Mouse (Mus musculus) E14TG2a.4 (cell line): Measurements from ENCODE around the gene Mitd1.

Source experiments
- H3K27me3 ChIP-seq: 2 replicates; pipeline ENCODE4 v1.6.1; 2014; ENCODE audit warnings: low read length, control low read depth; ENCODE audit not compliant: insufficient read depth
- H3K36me3 ChIP-seq: 2 replicates; pipeline ENCODE4 v1.6.1; 2014; ENCODE audit warnings: low read length, control low read depth; ENCODE audit not compliant: insufficient read depth
- H3K4me1 ChIP-seq: replicated peaks from 2 replicates; pipeline ENCODE4 v1.6.1; 2014; ENCODE audit warnings: low read depth, low read length, control low read depth
- H3K4me3 ChIP-seq: replicated peaks from 2 replicates; pipeline ENCODE4 v1.5.1; 2014; ENCODE audit warnings: mild to moderate bottlenecking, low read length
- H3K9me3 ChIP-seq: 2 replicates; pipeline ENCODE4 v1.6.1; 2014; ENCODE audit warnings: low read length, control low read depth
- CTCF ChIP-seq: conservative IDR thresholded peaks from 2 replicates; pipeline ENCODE4 v1.5.1; 2014; ENCODE audit warnings: low read length
- NANOG ChIP-seq: IDR thresholded peaks from 2 replicates; pipeline ENCODE4 v1.6.1; 2014; ENCODE audit warnings: borderline replicate concordance, low read length, mixed read lengths
- POU5F1 ChIP-seq: IDR thresholded peaks from 2 replicates; pipeline ENCODE4 v1.6.1; 2014; ENCODE audit warnings: low read length, borderline replicate concordance

Mitd1 gene

DNA sequence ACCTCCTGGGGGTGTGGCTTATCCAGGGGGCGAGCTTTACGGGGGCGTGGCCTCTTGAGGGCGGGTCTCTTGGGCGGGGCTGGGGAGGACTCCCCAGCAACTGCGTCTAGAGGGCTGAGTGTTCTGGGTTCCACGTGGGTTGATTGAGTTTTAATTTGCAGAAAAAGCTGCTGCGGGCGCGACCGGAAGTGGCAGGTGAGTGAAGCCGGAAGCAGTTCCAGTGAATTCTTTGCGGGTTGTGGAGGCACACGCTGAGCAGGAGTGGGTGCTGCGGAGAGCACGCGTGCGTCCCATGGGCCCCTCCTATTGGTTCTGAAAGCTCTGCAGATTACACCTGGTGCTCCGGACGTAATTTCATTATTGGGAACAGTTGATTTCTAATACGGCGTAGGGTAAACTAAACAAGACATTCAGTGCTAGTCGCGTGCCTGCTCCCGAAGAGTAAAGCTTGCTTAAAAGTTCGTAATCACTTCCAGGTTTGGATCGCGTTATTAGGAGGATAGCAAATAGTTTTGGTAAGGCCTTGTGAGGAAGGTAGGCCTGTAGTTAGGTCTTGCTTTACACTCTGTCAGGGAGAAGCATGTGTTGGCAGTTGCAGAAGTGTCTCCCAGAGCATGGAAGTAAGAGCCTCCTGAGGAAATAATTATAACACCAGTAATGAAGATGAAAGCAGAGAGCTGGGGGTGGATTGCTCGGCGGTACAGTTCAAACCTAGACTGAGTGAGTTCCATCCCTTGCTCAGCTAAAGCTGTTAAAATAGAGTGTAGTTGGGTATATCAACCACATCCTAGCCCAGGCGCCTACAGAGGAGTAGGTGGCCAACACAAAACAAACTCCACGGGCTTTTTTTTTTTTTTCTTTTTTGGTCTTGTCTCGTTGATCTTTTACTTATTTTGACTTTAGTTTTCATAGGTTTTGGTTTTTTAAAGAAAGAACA lies 17.8 kb downstream of the Mitd1 start:
- Histone ChIP-seq H3K4me1 (peaks cover 28% of the 10 kb centered on the region), H3K36me3 (peaks cover 30% of the 10 kb centered on the region), H3K9me3 (no peaks in the 10 kb centered on the region), H3K27me3 (peaks cover 7% of the 10 kb centered on the region), H3K4me3 (peak overlapping the region; percentile 81)
- TF ChIP-seq CTCF (no peak), POU5F1 (no peak), NANOG (no peak)

DNA sequence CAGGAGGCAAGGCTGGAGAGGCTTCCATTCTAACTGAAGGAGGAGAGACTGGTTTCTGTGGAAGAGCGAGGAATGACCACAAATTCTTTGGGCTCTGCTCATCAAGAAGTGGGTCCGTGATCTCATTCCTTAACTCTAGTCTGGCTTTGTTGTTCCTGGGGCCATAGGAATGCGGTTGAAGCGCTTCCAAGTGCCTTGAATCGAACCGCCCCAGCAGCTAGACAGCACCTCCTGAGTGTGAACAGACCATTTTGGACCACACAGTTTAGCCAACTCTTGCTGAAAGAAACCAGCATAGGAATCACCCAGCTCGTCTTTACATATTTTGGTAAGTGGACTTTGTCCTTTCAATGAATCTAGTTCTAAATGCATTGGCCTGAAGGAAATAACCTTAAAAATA lies 18.5 kb downstream of the Mitd1 start, which contains the start of gene Lipt1:
TSS of gene Lipt1 (plus strand) at position 35 of the 400 bp plus-strand sequence.
- Histone ChIP-seq H3K4me1 (peaks cover 28% of the 10 kb centered on the region), H3K36me3 (peaks cover 24% of the 10 kb centered on the region)
- TF ChIP-seq POU5F1, result no peak
- TF ChIP-seq NANOG, result no peak
- no peak for TF ChIP-seq CTCF

DNA sequence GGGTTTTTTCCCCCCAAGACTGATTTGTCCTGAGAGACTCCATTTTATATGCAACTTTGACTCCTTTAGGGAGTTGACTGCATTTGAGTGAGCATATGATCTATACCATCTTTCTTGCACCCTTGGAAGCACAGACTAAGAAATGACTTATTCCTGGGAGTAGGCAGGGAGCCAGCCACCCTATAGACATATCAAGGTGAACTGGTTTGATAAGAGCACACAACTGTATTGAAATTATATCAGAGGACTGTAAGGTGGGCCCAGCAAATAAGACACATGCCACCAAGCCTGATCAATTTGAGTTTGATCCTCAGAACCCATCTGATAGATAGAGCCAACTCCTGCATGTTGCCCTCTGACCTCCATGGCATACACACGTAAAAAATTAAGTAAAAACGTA lies 20.8 kb downstream of the Mitd1 start:
- Histone ChIP-seq H3K36me3 (0 out of 2 replicates have a peak, but pooled peaks cover 4% of the 10 kb centered on the region), H3K4me3 (no peak overlapping the region), H3K4me1 (peaks cover 27% of the 10 kb centered on the region), H3K9me3 (no peaks in the 10 kb centered on the region), H3K27me3 (peaks cover 7% of the 10 kb centered on the region)
- TF ChIP-seq CTCF (no peak), POU5F1 (no peak)

More for the DNA sequence above, 18.5 kb downstream of the Mitd1 start, which contains the start of gene Lipt1:
- Histone ChIP-seq H3K27me3 (peaks cover 7% of the 10 kb centered on the region), H3K9me3 (no peaks in the 10 kb centered on the region), H3K4me3 (peak within 1 kb of the TSS; percentile 81)

DNA sequence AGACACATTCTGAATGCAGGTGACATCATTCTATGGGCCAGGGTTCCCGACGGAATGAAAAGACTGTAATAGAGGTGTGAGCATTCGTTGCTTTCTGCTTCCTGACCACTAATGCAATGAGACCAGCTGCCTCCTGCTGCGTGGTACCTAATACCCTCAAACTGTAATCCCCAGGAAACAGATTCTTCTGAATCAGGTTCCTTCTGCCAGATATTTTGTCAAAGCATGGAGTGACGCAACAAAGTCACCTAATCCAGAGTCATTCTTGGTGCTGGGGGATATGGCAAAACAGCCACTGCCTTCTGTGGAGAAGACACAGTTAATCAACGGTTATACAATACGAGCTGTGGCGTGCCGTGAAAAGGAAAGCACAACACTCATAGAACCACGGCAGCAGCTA lies 21.6 kb downstream of the Mitd1 start:
- Histone ChIP-seq H3K27me3 (peaks cover 7% of the 10 kb centered on the region), H3K4me3 (no peak overlapping the region), H3K9me3 (no peaks in the 10 kb centered on the region), H3K4me1 (peaks cover 31% of the 10 kb centered on the region), H3K36me3 (no peaks in the 10 kb centered on the region)
- TF ChIP-seq NANOG (no peak), POU5F1 (no peak), CTCF (no peak)

DNA sequence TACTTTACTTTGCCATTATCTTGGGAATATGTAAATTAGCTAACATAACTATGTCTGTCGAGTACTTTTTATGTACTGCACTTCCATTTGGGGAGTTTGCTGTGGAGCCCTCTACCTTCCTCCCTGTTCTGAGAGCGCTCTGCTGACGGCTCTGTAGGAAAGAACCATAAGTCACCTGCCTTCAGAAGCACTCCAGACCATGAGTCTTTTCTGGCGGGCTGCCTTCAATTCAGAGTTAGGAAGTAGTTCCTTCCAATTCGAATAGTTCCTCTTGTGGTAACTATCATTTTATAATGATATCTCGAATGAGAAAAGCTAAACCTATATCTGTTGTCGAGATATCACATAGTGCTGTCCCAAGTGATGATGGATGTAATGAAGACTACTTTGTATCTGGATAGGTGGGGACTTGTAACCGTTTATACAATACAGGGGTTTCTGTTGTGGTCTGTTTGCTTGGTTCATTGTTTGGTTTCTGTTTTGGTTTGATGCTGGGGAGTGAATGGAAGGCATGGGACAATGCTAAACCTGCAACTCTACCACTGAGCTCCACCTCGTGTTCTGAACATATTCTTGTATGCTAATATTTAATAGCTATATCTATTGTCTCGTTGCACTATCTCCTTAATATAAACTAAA lies 22.4 kb downstream of the Mitd1 start:
- Histone ChIP-seq H3K4me1 (peaks cover 25% of the 10 kb centered on the region), H3K27me3 (peaks cover 7% of the 10 kb centered on the region), H3K4me3 (no peak overlapping the region), H3K9me3 (no peaks in the 10 kb centered on the region), H3K36me3 (no peaks in the 10 kb centered on the region)
- TF ChIP-seq NANOG (no peak), POU5F1 (no peak), CTCF (no peak)

DNA sequence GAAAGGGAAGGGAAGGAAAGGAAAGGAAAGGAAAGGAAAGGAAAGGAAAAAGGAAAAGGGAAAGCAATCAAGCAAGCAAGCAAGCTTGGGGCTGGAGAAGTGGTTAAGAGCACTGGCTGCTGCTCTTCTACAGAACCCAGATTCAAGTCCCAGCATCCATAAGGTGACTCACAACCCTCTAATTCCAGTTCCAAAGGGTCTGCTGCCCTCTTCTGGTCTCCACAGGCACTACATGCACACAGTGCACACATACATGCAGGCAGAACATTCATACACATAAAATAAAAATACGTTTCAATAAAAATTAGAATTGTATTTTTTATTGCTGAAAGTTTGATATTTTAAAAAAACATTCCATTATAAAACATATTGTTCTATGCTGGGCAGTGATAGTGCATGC lies 23.2 kb downstream of the Mitd1 start:
- H3K36me3 ChIP-seq, result no peaks in the 10 kb centered on the region
- H3K4me3 ChIP-seq, result no peak overlapping the region
- TF ChIP-seq CTCF (peak; percentile 95), NANOG (no peak)
- H3K27me3 ChIP-seq, result peaks cover 7% of the 10 kb centered on the region
- H3K4me1 ChIP-seq, result peaks cover 21% of the 10 kb centered on the region
- no peaks in the 10 kb centered on the region for H3K9me3 ChIP-seq

DNA sequence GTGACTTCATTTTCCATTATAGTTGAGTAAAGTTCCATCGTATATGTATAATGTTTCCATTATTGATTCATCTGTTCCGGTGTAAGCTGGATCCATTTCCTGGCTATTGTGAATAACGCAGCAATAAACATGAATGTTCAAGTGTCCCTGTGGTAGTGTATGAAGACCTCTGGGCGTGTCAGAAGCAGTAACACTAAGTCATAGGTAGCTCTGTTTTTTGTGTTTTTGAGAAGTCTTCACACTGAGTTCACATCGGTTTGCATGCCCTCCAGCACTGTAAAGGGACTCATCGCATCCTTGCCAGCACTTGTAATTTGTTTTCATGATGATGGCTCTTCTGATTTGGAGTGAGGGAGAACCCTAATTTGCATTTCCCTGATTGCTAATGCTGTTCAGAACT lies 23.9 kb downstream of the Mitd1 start, which contains the start of gene Tsga10:
TSS of gene Tsga10 (minus strand) at position 144 of the 400 bp plus-strand sequence.
- H3K4me1 ChIP-seq, result peaks cover 15% of the 10 kb centered on the region
- TF ChIP-seq POU5F1 (no peak), CTCF (no peak), NANOG (no peak)
- H3K36me3 ChIP-seq, result no peaks in the 10 kb centered on the region
- peak within 1 kb of the TSS; percentile 91 for H3K4me3 ChIP-seq
- H3K9me3 ChIP-seq, result no peaks in the 10 kb centered on the region
- peaks cover 7% of the 10 kb centered on the region for H3K27me3 ChIP-seq

DNA sequence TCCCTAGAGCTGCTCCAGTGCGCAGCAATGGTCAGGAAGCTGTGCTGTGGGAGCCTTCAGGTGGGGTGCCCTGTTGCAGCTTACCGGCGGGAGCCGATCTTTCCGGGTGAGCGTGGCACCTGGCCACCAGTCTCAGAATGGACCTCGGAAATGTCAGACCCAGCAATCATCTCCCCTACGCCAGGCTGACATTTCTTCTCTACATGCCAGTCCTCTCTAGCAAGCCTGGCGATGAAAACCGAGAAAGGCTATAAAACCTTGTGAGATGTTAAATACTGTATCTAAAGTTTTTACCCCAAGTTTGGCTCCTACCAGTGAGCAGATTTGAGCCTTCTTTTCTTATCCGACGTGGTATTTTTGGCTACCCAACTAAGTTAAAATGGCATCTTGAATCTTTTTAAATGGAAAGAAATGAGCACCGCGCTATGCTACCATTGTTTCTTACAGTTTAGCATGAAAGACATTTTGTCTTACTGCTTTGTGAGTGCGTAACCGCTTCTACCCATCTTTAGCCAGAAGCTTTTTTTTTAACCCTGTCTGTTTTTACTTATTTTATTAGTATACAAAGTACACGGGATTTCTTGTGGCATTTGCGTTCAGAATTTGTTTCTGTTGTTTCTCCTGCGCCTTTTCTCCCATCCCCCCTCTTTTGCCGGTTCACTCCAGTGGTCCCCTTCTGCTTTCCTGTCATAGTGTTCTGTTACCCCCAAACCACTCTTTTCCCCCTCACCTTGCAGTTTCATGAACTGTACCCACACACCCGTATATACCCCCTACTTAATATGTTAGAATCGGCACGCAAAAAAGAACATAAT lies 24.6 kb downstream of the Mitd1 start:
- peak overlapping the region; percentile 91 for H3K4me3 ChIP-seq
- TF ChIP-seq CTCF, result no peak
- TF ChIP-seq POU5F1, result no peak
- TF ChIP-seq NANOG, result no peak

More for the DNA sequence above, 24.6 kb downstream of the Mitd1 start:
- Histone ChIP-seq H3K27me3 (peaks cover 7% of the 10 kb centered on the region), H3K36me3 (no peaks in the 10 kb centered on the region), H3K9me3 (no peaks in the 10 kb centered on the region), H3K4me1 (peaks cover 14% of the 10 kb centered on the region)
